Mouse (Mus musculus) small intestine, adult 2 months (tissue): ENCODE data around the gene Baat.

Experiments used
- CTCF ChIP-seq: fragments of 200-500 bp; IDR thresholded peaks from 2 replicates; pipeline ENCODE4 v1.5.1; 2012; ENCODE audit warnings: low read depth, mild to moderate bottlenecking, control low read depth, inconsistent platforms, low read length, moderate library complexity, mixed read lengths; ENCODE audit not compliant: insufficient replicate concordance, insufficient read length; ENCODE audit errors: extremely low read depth
- POLR2A ChIP-seq: fragments of 200-500 bp; IDR thresholded peaks from 2 replicates; pipeline ENCODE4 v1.6.1; 2012; ENCODE audit warnings: low read depth, mild to moderate bottlenecking, control low read depth, inconsistent platforms, low read length, moderate library complexity

DNA sequence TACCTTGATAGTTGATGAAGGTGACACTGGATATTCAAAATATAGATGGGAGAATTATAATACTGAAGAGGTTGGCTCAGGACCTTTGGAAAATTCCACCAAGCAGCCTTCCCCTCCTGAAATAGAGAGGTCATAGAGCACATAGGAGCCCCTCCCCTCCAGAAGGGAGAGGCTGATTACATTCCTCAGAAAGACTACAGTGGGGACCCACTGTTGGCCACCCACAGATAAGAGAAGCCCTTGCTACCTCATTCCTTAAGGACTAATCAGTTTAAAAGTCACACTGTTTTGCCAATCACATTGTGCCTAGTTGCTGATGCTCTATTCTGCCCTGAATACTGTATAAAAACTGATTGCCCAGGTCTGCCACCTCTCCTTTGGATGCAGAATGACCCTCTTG, 31.8 kb downstream of the Baat start:
- no peak for TF ChIP-seq POLR2A
- no peak for TF ChIP-seq CTCF
